Mouse (Mus musculus): ENCODE results near the gene Zdhhc18.

GRCm38 (mm10) chr4:133569291-133570065 lies 80.5 kb downstream of the Zdhhc18 start:
- TF ChIP-seq CTCF (IDR thresholded peaks at IDR 0.05; ENCODE audit: low read depth, low read length) (no peak), TAL1 (conservative IDR thresholded peaks at IDR 0.05; ENCODE audit: low read depth, low read length) (no peak)
